Mouse (Mus musculus): Measurements from ENCODE around the gene Tatdn3. TPM values are rescaled to one million over a fixed set of nuclear protein-coding genes. Genes with fewer than 3 reads are reported as not detected.

Gene Tatdn3
- 13.1 and 14.9 TPM in 2 replicates for polyA plus RNA-seq (2014; fragmentation: Nextera tagmentation; extraction: Ambion mirVana)

- Histone ChIP-seq H3K27ac (peak within 1 kb of the TSS; percentile 54), H3K9me3 (ENCODE audit: control insufficient read depth, low read length) (no peaks in the 10 kb centered on the region), H3K4me1 (replicated peaks; ENCODE audit: control insufficient read depth, insufficient read depth, low read length) (peaks cover 7% of the 10 kb centered on the region; the same call in 1 of the 2 replicates), H3K36me3 (replicated peaks; ENCODE audit: control insufficient read depth, insufficient read depth) (no peaks in the 10 kb centered on the region), H3K9ac (peak within 1 kb of the TSS; percentile 79), H3K4me3 (replicated peaks; ENCODE audit: low read length) (peak within 1 kb of the TSS; percentile 54), H3K27me3 (ENCODE audit: control insufficient read depth, insufficient read depth, low read length) (no peaks in the 10 kb centered on the region), H3K4me2 (replicated peaks) (peak within 1 kb of the TSS; percentile 78)
- WGBS = under 1% methylated on average over 56 of the region's 56 CpGs
- ATAC-seq (ENCODE audit: low FRiP score) (peak; percentile 90), DNase-seq (ENCODE audit: low spot score) (peak; percentile 91)
Measured at GRCm38 (mm10) chr1:191062781-191063485, at the start of gene Tatdn3, which contains the start of gene Nsl1. Gene Tatdn3, minus strand, starts transcription at chr1:191062932. Gene Nsl1, plus strand, starts transcription at chr1:191063012.

GRCm38 (mm10) chr1:191111146-191111545 is 48.4 kb upstream of the Tatdn3 start:
- no peak overlapping the region for H3K4me3 ChIP-seq (replicated peaks; ENCODE audit: low read length)
- ATAC-seq (ENCODE audit: low FRiP score) = no peak
- no peaks in the 10 kb centered on the region for H3K4me1 ChIP-seq (replicated peaks; ENCODE audit: control insufficient read depth, insufficient read depth, low read length)
- H3K4me2 ChIP-seq (replicated peaks) = no peak overlapping the region
- DNase-seq (ENCODE audit: low spot score) = no peak
- no peaks in the 10 kb centered on the region for H3K36me3 ChIP-seq (replicated peaks; ENCODE audit: control insufficient read depth, insufficient read depth)
- H3K27ac ChIP-seq = no peak overlapping the region
- no peak overlapping the region for H3K9ac ChIP-seq
- 67% methylated on average over 8 of the region's 8 CpGs for WGBS
- no peaks in the 10 kb centered on the region for H3K27me3 ChIP-seq (ENCODE audit: control insufficient read depth, insufficient read depth, low read length)
- no peaks in the 10 kb centered on the region for H3K9me3 ChIP-seq (ENCODE audit: control insufficient read depth, low read length)

- Histone ChIP-seq H3K4me3 (replicated peaks; ENCODE audit: low read length) (no peak overlapping the region), H3K4me2 (replicated peaks) (no peak overlapping the region), H3K27me3 (ENCODE audit: control insufficient read depth, insufficient read depth, low read length) (no peaks in the 10 kb centered on the region), H3K36me3 (replicated peaks; ENCODE audit: control insufficient read depth, insufficient read depth) (no peaks in the 10 kb centered on the region), H3K9ac (no peak overlapping the region), H3K9me3 (ENCODE audit: control insufficient read depth, low read length) (no peaks in the 10 kb centered on the region), H3K27ac (no peak overlapping the region), H3K4me1 (replicated peaks; ENCODE audit: control insufficient read depth, insufficient read depth, low read length) (no peaks in the 10 kb centered on the region)
- WGBS = 95% methylated on average over 9 of the region's 9 CpGs
- DNase-seq (ENCODE audit: low spot score) = no peak
- no peak for ATAC-seq (ENCODE audit: low FRiP score)
Measured at GRCm38 (mm10) chr1:191109907-191110306, 47.2 kb upstream of the Tatdn3 start.

GRCm38 (mm10) chr1:191107306-191107705 is 44.6 kb upstream of the Tatdn3 start:
- no peak overlapping the region for H3K4me3 ChIP-seq (replicated peaks; ENCODE audit: low read length)
- no peak overlapping the region for H3K9ac ChIP-seq
- H3K27me3 ChIP-seq (ENCODE audit: control insufficient read depth, insufficient read depth, low read length) = no peaks in the 10 kb centered on the region
- H3K27ac ChIP-seq = no peak overlapping the region
- no peaks in the 10 kb centered on the region for H3K9me3 ChIP-seq (ENCODE audit: control insufficient read depth, low read length)
- no peak for ATAC-seq (ENCODE audit: low FRiP score)
- H3K36me3 ChIP-seq (replicated peaks; ENCODE audit: control insufficient read depth, insufficient read depth) = no peaks in the 10 kb centered on the region
- no peak for DNase-seq (ENCODE audit: low spot score)
- no peaks in the 10 kb centered on the region for H3K4me1 ChIP-seq (replicated peaks; ENCODE audit: control insufficient read depth, insufficient read depth, low read length)
- 69% methylated on average over 10 of the region's 10 CpGs for WGBS
- no peak overlapping the region for H3K4me2 ChIP-seq (replicated peaks)

GRCm38 (mm10) chr1:191105246-191105645 is 42.5 kb upstream of the Tatdn3 start:
- no peak overlapping the region for H3K9ac ChIP-seq
- ATAC-seq (ENCODE audit: low FRiP score) = no peak
- DNase-seq (ENCODE audit: low spot score) = no peak
- H3K36me3 ChIP-seq (replicated peaks; ENCODE audit: control insufficient read depth, insufficient read depth) = no peaks in the 10 kb centered on the region
- no peak overlapping the region for H3K4me3 ChIP-seq (replicated peaks; ENCODE audit: low read length)
- no peaks in the 10 kb centered on the region for H3K4me1 ChIP-seq (replicated peaks; ENCODE audit: control insufficient read depth, insufficient read depth, low read length)
- H3K27ac ChIP-seq = no peak overlapping the region
- WGBS = 85% methylated on average over 9 of the region's 9 CpGs
- H3K9me3 ChIP-seq (ENCODE audit: control insufficient read depth, low read length) = no peaks in the 10 kb centered on the region
- no peaks in the 10 kb centered on the region; the same call in 1 of the 2 replicates for H3K27me3 ChIP-seq (ENCODE audit: control insufficient read depth, insufficient read depth, low read length)
- H3K4me2 ChIP-seq (replicated peaks) = no peak overlapping the region

GRCm38 (mm10) chr1:191102730-191103370 is 40.1 kb upstream of the Tatdn3 start:
- Histone ChIP-seq H3K27me3 (ENCODE audit: control insufficient read depth, insufficient read depth, low read length) (peaks cover 16% of the 10 kb centered on the region), H3K4me1 (replicated peaks; ENCODE audit: control insufficient read depth, insufficient read depth, low read length) (no peaks in the 10 kb centered on the region), H3K4me3 (replicated peaks; ENCODE audit: low read length) (no peak overlapping the region), H3K4me2 (replicated peaks) (no peak overlapping the region), H3K9ac (no peak overlapping the region), H3K36me3 (replicated peaks; ENCODE audit: control insufficient read depth, insufficient read depth) (no peaks in the 10 kb centered on the region), H3K9me3 (ENCODE audit: control insufficient read depth, low read length) (no peaks in the 10 kb centered on the region), H3K27ac (no peak overlapping the region)
- no peak for DNase-seq (ENCODE audit: low spot score)
- ATAC-seq (ENCODE audit: low FRiP score) = no peak
- 76% methylated on average over 15 of the region's 15 CpGs for WGBS

GRCm38 (mm10) chr1:191099772-191100291 is 37.1 kb upstream of the Tatdn3 start:
- H3K27ac ChIP-seq = no peak overlapping the region

GRCm38 (mm10) chr1:191099114-191099513 is 36.4 kb upstream of the Tatdn3 start:
- Histone ChIP-seq H3K4me2 (replicated peaks) (no peak overlapping the region; the same call in 1 of the 2 replicates), H3K36me3 (replicated peaks; ENCODE audit: control insufficient read depth, insufficient read depth) (no peaks in the 10 kb centered on the region), H3K9ac (no peak overlapping the region), H3K4me3 (replicated peaks; ENCODE audit: low read length) (no peak overlapping the region), H3K4me1 (replicated peaks; ENCODE audit: control insufficient read depth, insufficient read depth, low read length) (no peaks in the 10 kb centered on the region), H3K27ac (no peak overlapping the region), H3K9me3 (ENCODE audit: control insufficient read depth, low read length) (no peaks in the 10 kb centered on the region), H3K27me3 (ENCODE audit: control insufficient read depth, insufficient read depth, low read length) (peaks cover 32% of the 10 kb centered on the region)
- no peak for DNase-seq (ENCODE audit: low spot score)
- ATAC-seq (ENCODE audit: low FRiP score) = no peak
- WGBS = 44% methylated on average over 5 of the region's 5 CpGs

More at GRCm38 (mm10) chr1:191099772-191100291, 37.1 kb upstream of the Tatdn3 start:
- no peaks in the 10 kb centered on the region for H3K4me1 ChIP-seq (replicated peaks; ENCODE audit: control insufficient read depth, insufficient read depth, low read length)
- WGBS = 77% methylated on average over 5 of the region's 5 CpGs
- ATAC-seq (ENCODE audit: low FRiP score) (no peak), DNase-seq (ENCODE audit: low spot score) (no peak)
- peaks cover 32% of the 10 kb centered on the region for H3K27me3 ChIP-seq (ENCODE audit: control insufficient read depth, insufficient read depth, low read length)
- H3K36me3 ChIP-seq (replicated peaks; ENCODE audit: control insufficient read depth, insufficient read depth) = no peaks in the 10 kb centered on the region
- H3K4me3 ChIP-seq (replicated peaks; ENCODE audit: low read length) = no peak overlapping the region
- H3K9ac ChIP-seq = no peak overlapping the region
- H3K4me2 ChIP-seq (replicated peaks) = no peak overlapping the region
- no peaks in the 10 kb centered on the region for H3K9me3 ChIP-seq (ENCODE audit: control insufficient read depth, low read length)

Measured in hindbrain, embryonic 14.5 days (tissue).